Mouse (Mus musculus) naive thymus-derived CD4-positive, alpha-beta T cell, adult 2 months (primary cell): ENCODE measurements around the gene Dnah10.

ENCODE experiments used
- DNase-seq: peaks from one replicate; pipeline ENCODE4 v3.0.0-alpha.2; 2011; ENCODE audit warnings: low read depth

Gene Dnah10

DNA sequence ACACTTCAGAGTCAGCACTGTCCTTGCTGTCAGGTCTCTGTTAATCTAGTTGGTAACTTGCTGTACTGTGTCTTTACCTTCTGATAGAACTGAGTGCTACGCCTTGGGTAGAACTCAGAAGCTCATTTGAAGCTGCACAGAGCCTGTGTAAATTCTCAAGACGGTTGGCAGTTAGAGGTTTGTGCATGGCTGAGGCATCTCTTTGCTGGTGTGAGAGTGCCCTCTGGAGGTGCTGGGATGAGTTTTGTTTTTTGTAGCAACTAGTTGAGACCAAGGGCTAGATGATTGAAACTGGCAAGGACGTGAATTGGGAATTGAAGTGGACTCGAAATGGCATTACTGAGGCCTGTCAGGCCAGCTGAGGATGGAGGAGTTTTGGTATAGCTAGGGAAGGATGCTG is 144.1 kb downstream of the Dnah10 start:
- peak; percentile 80 for DNase-seq

- no peak for DNase-seq
Measured at GRCm38 (mm10) chr5:124872033-124872432, 147.1 kb downstream of the Dnah10 start.

- DNase-seq, result peak; percentile 34
Measured at GRCm38 (mm10) chr5:124873096-124873495, 148.2 kb downstream of the Dnah10 start.

- DNase-seq, result no peak
Measured at GRCm38 (mm10) chr5:124873890-124874601, 149.2 kb downstream of the Dnah10 start.

DNA sequence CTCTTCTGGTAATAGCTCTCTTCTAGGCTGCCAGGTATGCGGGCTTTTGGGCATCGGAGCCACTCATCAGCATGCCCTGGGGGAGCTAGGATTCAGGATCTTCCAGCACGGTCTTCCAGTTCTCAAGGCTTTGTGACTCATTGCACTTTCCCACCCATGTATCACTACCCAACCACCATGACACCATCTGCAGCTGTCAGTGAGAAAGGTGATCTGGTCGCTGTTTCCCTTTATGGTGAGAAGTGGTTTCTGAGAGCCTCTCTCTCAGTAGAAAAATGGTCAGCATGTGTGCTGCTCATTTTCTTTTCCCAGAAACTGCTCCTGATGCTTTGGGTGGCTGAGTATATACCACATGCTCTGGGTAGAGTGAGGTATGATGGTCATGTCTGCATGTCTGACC is 154.4 kb downstream of the Dnah10 start:
- DNase-seq, result no peak

- no peak for DNase-seq
Measured at GRCm38 (mm10) chr5:124879801-124880200, 154.9 kb downstream of the Dnah10 start.

GRCm38 (mm10) chr5:124883877-124884276 is 159.0 kb downstream of the Dnah10 start:
- DNase-seq, result no peak
